Mouse (Mus musculus) olfactory bulb, adult 2 months (tissue): ENCODE measurements around the gene Shroom3. TPM values are rescaled to one million over a fixed set of nuclear protein-coding genes. Genes with fewer than 3 reads are reported as not detected.

Experiments
- H3K27ac ChIP-seq: fragments of 200-500 bp; 2 replicates; pipeline ENCODE4 v1.5.1; 2012; ENCODE audit warnings: low read depth, low read length; ENCODE audit not compliant: insufficient read depth
- H3K4me1 ChIP-seq: fragments of 200-500 bp; 2 replicates; pipeline ENCODE4 v1.6.1; 2012; ENCODE audit warnings: low read length; ENCODE audit not compliant: control insufficient read depth, insufficient read depth
- H3K4me3 ChIP-seq: fragments of 200-500 bp; 2 replicates; pipeline ENCODE4 v1.5.1; 2012; ENCODE audit warnings: mild to moderate bottlenecking, low read depth, low read length, moderate library complexity; ENCODE audit not compliant: insufficient read depth
- CTCF ChIP-seq: fragments of 200-500 bp; IDR thresholded peaks from 2 replicates; pipeline ENCODE4 v1.5.1; 2012; ENCODE audit warnings: low read depth, mild to moderate bottlenecking, low read length, moderate library complexity; ENCODE audit not compliant: insufficient read depth
- POLR2A ChIP-seq: fragments of 200-500 bp; IDR thresholded peaks from 2 replicates; pipeline ENCODE4 v1.6.1; 2012; ENCODE audit warnings: mild to moderate bottlenecking, low read depth, low read length, moderate library complexity; ENCODE audit not compliant: insufficient read depth
- WGBS: fragments of 180-500 bp; shearing (Covaris S2); methylation state at CpG from one replicate; pipeline ENCODE4 v1.1.7; 2018; 5-methylcytosine and 5-hydroxymethylcytosine counted together
- polyA plus RNA-seq: library from polyadenylated mRNA; stranded (reverse); fragments of >200 nt; gene quantifications from 2 replicates; pipeline ENCODE4 v1.2.4, GENCODE M21; 2012; ENCODE audit warnings: low replicate concordance; ENCODE audit not compliant: missing spikeins, insufficient read depth, insufficient read length

Gene Shroom3
- polyA plus RNA-seq, 1 experiment, result not detected

GRCm38 (mm10) chr5:92711666-92712290 is 28.5 kb downstream of the Shroom3 start:
- TF ChIP-seq POLR2A (no peak), CTCF (no peak)
- Histone ChIP-seq H3K4me1 (no peaks in the 10 kb centered on the region), H3K27ac (no peak overlapping the region), H3K4me3 (no peak overlapping the region)
- 59% methylated on average over 5 of the region's 5 CpGs for WGBS

- Histone ChIP-seq H3K4me1 (no peaks in the 10 kb centered on the region), H3K4me3 (no peak overlapping the region), H3K27ac (no peak overlapping the region)
- TF ChIP-seq POLR2A (no peak), CTCF (no peak)
- 77% methylated on average over 5 of the region's 5 CpGs for WGBS
Measured at GRCm38 (mm10) chr5:92712621-92713395, 29.6 kb downstream of the Shroom3 start.

GRCm38 (mm10) chr5:92714886-92715285 is 31.7 kb downstream of the Shroom3 start:
- no peaks in the 10 kb centered on the region for H3K4me1 ChIP-seq
- TF ChIP-seq CTCF (no peak), POLR2A (no peak)
- 88% methylated on average over 2 of the region's 2 CpGs for WGBS
- H3K27ac ChIP-seq, result no peak overlapping the region
- H3K4me3 ChIP-seq, result no peak overlapping the region

- no peak for TF ChIP-seq POLR2A
- TF ChIP-seq CTCF, result no peak
- Histone ChIP-seq H3K27ac (no peak overlapping the region), H3K4me1 (no peaks in the 10 kb centered on the region), H3K4me3 (no peak overlapping the region)
- 56% methylated on average over 11 of the region's 11 CpGs for WGBS
Measured at GRCm38 (mm10) chr5:92715319-92715718, 32.1 kb downstream of the Shroom3 start.

GRCm38 (mm10) chr5:92715890-92716289 is 32.7 kb downstream of the Shroom3 start:
- Histone ChIP-seq H3K27ac (no peak overlapping the region), H3K4me1 (no peaks in the 10 kb centered on the region), H3K4me3 (no peak overlapping the region)
- TF ChIP-seq CTCF (no peak), POLR2A (no peak)
- WGBS, result 82% methylated on average over 2 of the region's 2 CpGs

- WGBS, result 80% methylated on average over 3 of the region's 3 CpGs
Measured at GRCm38 (mm10) chr5:92717666-92718360, 34.6 kb downstream of the Shroom3 start.

GRCm38 (mm10) chr5:92718856-92719255 is 35.6 kb downstream of the Shroom3 start:
- H3K4me1 ChIP-seq, result no peaks in the 10 kb centered on the region
- TF ChIP-seq POLR2A (no peak), CTCF (no peak)
- no peak overlapping the region for H3K27ac ChIP-seq
- H3K4me3 ChIP-seq, result no peak overlapping the region
- 89% methylated on average over 3 of the region's 3 CpGs for WGBS

More at GRCm38 (mm10) chr5:92717666-92718360, 34.6 kb downstream of the Shroom3 start:
- no peaks in the 10 kb centered on the region for H3K4me1 ChIP-seq
- no peak overlapping the region for H3K4me3 ChIP-seq
- no peak for TF ChIP-seq POLR2A
- no peak for TF ChIP-seq CTCF
- H3K27ac ChIP-seq, result no peak overlapping the region

GRCm38 (mm10) chr5:92721610-92722009 is 38.4 kb downstream of the Shroom3 start:
- H3K4me3 ChIP-seq, result no peak overlapping the region
- no peaks in the 10 kb centered on the region for H3K4me1 ChIP-seq
- H3K27ac ChIP-seq, result no peak overlapping the region
- 95% methylated on average over 8 of the region's 8 CpGs for WGBS
- TF ChIP-seq POLR2A, result no peak
- TF ChIP-seq CTCF, result no peak

GRCm38 (mm10) chr5:92725935-92726334 is 42.7 kb downstream of the Shroom3 start:
- Histone ChIP-seq H3K4me3 (no peak overlapping the region), H3K27ac (no peak overlapping the region), H3K4me1 (no peaks in the 10 kb centered on the region)
- TF ChIP-seq POLR2A, result no peak
- TF ChIP-seq CTCF, result no peak
- WGBS, result 26% methylated on average over 6 of the region's 6 CpGs
